Mouse (Mus musculus) heart, embryonic 13.5 days (tissue): ENCODE results near the gene Vmn2r41. TPM values are rescaled to one million over a fixed set of nuclear protein-coding genes. Genes with fewer than 3 reads are reported as not detected.
"Not testable (repeated sequence)": the region's sequence is repeated elsewhere in the genome, so short reads cannot be mapped to it uniquely, and the experiment has no call there.

Experiments
- ATAC-seq: fragments of 200-750 bp; cut with Nextera tagmentation; 2 replicates; pipeline ENCODE4 v1.8.0; 2017; ENCODE audit warnings: moderate TSS enrichment; ENCODE audit not compliant: insufficient number of reproducible peaks, low FRiP score, low TSS enrichment; ENCODE audit errors: extremely low read depth
- H3K27ac ChIP-seq: fragments of 300-500 bp; sonication (generic); replicated peaks from 2 replicates; pipeline ENCODE4 v1.5.1; 2015; ENCODE audit warnings: moderate library complexity, mild to moderate bottlenecking, inconsistent platforms
- H3K27me3 ChIP-seq: fragments of 300-500 bp; sonication (generic); replicated peaks from 2 replicates; pipeline ENCODE4 v1.6.1; 2015; ENCODE audit warnings: mild to moderate bottlenecking, inconsistent platforms
- H3K36me3 ChIP-seq: fragments of 300-500 bp; sonication (generic); 2 replicates; pipeline ENCODE4 v1.6.1; 2015; ENCODE audit warnings: mild to moderate bottlenecking, inconsistent platforms
- H3K4me1 ChIP-seq: fragments of 300-500 bp; sonication (generic); 2 replicates; pipeline ENCODE4 v1.6.1; 2015; ENCODE audit warnings: inconsistent platforms
- H3K4me2 ChIP-seq: fragments of 300-500 bp; sonication (generic); 2 replicates; pipeline ENCODE4 v1.6.1; 2015; ENCODE audit warnings: inconsistent platforms, mild to moderate bottlenecking, moderate library complexity
- H3K4me3 ChIP-seq: fragments of 300-500 bp; sonication (generic); 2 replicates; pipeline ENCODE4 v1.5.1; 2015; ENCODE audit warnings: moderate library complexity, mild to moderate bottlenecking, inconsistent platforms
- H3K9ac ChIP-seq: fragments of 300-500 bp; sonication (generic); 2 replicates; pipeline ENCODE4 v1.6.1; 2015; ENCODE audit warnings: inconsistent platforms, mild to moderate bottlenecking, moderate library complexity
- H3K9me3 ChIP-seq: fragments of 300-500 bp; sonication (generic); 2 replicates; pipeline ENCODE4 v1.6.1; 2016; ENCODE audit warnings: inconsistent platforms
- WGBS: fragments of 180-500 bp; shearing (Covaris S2); methylation state at CpG from one replicate; pipeline ENCODE4 v1.1.7; 2015; ENCODE audit warnings: mixed read lengths; 5-methylcytosine and 5-hydroxymethylcytosine counted together
- polyA plus RNA-seq: library from polyadenylated mRNA; unstranded; fragments of >200 nt; fragmentation: Nextera tagmentation; extraction: Ambion mirVana; gene quantifications from 2 replicates; pipeline ENCODE4 v1.2.1, GENCODE M21; 2015

The Vmn2r41 gene
- not detected in 2 replicates for polyA plus RNA-seq

GRCm38 (mm10) chr7:8161554-8161953 is at the start of gene Vmn2r41:
Vmn2r41 (minus strand) TSS chr7:8161654.
- no CpG with 5 or more reads among the region's 1 CpGs for WGBS
- H3K4me2 ChIP-seq, H3K36me3 ChIP-seq, ATAC-seq, H3K27ac ChIP-seq, H3K9me3 ChIP-seq, H3K9ac ChIP-seq, H3K4me3 ChIP-seq, H3K4me1 ChIP-seq, H3K27me3 ChIP-seq: not testable (repeated sequence)

- no CpG with 5 or more reads among the region's 2 CpGs for WGBS
- H3K4me1 ChIP-seq, H3K27ac ChIP-seq, H3K9me3 ChIP-seq, ATAC-seq, H3K9ac ChIP-seq, H3K36me3 ChIP-seq, H3K4me3 ChIP-seq, H3K27me3 ChIP-seq, H3K4me2 ChIP-seq: not testable (repeated sequence)
Observed at GRCm38 (mm10) chr7:8200220-8200619, 38.8 kb upstream of the Vmn2r41 start, which contains the start of gene Vmn2r42. Vmn2r42 (minus strand) TSS chr7:8200320.

GRCm38 (mm10) chr7:8092871-8093270 is 68.6 kb downstream of the Vmn2r41 start:
- not testable (repeated sequence) for H3K4me3 ChIP-seq, ATAC-seq, H3K36me3 ChIP-seq, H3K9me3 ChIP-seq, H3K4me1 ChIP-seq, H3K27ac ChIP-seq, H3K27me3 ChIP-seq, H3K4me2 ChIP-seq, H3K9ac ChIP-seq
- WGBS, result 32% methylated on average over 11 of the region's 15 CpGs

Other genes with a start within 250 kb of the Vmn2r41 start
- gene Vmn2r42, start 38.7 kb upstream of the Vmn2r41 start, polyA plus RNA-seq, result not detected in 2 replicates
- gene Vmn2r43, start 98.9 kb upstream of the Vmn2r41 start, polyA plus RNA-seq, result not detected in 2 replicates
- gene Vmn2r44, start 221.7 kb upstream of the Vmn2r41 start, polyA plus RNA-seq, result not detected in 2 replicates